Mouse (Mus musculus) embryonic facial prominence, embryonic 15.5 days (tissue): ENCODE results near the gene Iqcf4. TPM values are rescaled to one million over a fixed set of nuclear protein-coding genes. Genes with fewer than 3 reads are reported as not detected.
"Not testable (repeated sequence)": the region's sequence is repeated elsewhere in the genome, so short reads cannot be mapped to it uniquely, and the experiment has no call there.

Experiments
- ATAC-seq: fragments of 200-750 bp; cut with Nextera tagmentation; 2 replicates; pipeline ENCODE4 v1.8.0; 2017; ENCODE audit warnings: low read depth, moderate TSS enrichment; ENCODE audit not compliant: insufficient number of reproducible peaks, low FRiP score, low TSS enrichment
- H3K27ac ChIP-seq: fragments of 300-500 bp; sonication (generic); replicated peaks from 2 replicates; pipeline ENCODE4 v1.5.1; 2015; ENCODE audit warnings: mild to moderate bottlenecking, inconsistent platforms
- H3K27me3 ChIP-seq: fragments of 300-500 bp; sonication (generic); 2 replicates; pipeline ENCODE4 v1.6.1; 2015; ENCODE audit warnings: inconsistent platforms
- H3K36me3 ChIP-seq: fragments of 300-500 bp; sonication (generic); 2 replicates; pipeline ENCODE4 v1.6.1; 2015; ENCODE audit warnings: mild to moderate bottlenecking, inconsistent platforms
- H3K4me1 ChIP-seq: fragments of 300-500 bp; sonication (generic); 2 replicates; pipeline ENCODE4 v1.6.1; 2015; ENCODE audit warnings: inconsistent platforms
- H3K4me2 ChIP-seq: fragments of 300-500 bp; sonication (generic); replicated peaks from 2 replicates; pipeline ENCODE4 v1.6.1; 2015; ENCODE audit warnings: mild to moderate bottlenecking, inconsistent platforms
- H3K4me3 ChIP-seq: fragments of 300-500 bp; sonication (generic); replicated peaks from 2 replicates; pipeline ENCODE4 v1.5.1; 2015; ENCODE audit warnings: mild to moderate bottlenecking, inconsistent platforms
- H3K9ac ChIP-seq: fragments of 300-500 bp; sonication (generic); 2 replicates; pipeline ENCODE4 v1.6.1; 2015; ENCODE audit warnings: inconsistent platforms
- H3K9me3 ChIP-seq: fragments of 300-500 bp; sonication (generic); replicated peaks from 2 replicates; pipeline ENCODE4 v1.6.1; 2016; ENCODE audit warnings: inconsistent platforms
- WGBS: fragments of 180-500 bp; shearing (Covaris S2); methylation state at CpG from one replicate; pipeline ENCODE4 v1.1.7; 2015; 5-methylcytosine and 5-hydroxymethylcytosine counted together
- polyA plus RNA-seq: library from polyadenylated mRNA; unstranded; fragments of >200 nt; fragmentation: Nextera tagmentation; extraction: Ambion mirVana; gene quantifications from 2 replicates; pipeline ENCODE4 v1.2.1, GENCODE M21; 2015

The Iqcf4 gene
- polyA plus RNA-seq, result not detected in 2 replicates

GRCm38 (mm10) chr9:106570896-106571295, at the start of gene Iqcf4:
Iqcf4 (minus strand) TSS chr9:106570996.
- 83% methylated on average over 7 of the region's 7 CpGs for WGBS
- ATAC-seq, result no peak
- no peak within 1 kb of the TSS for H3K9ac ChIP-seq
- H3K27me3 ChIP-seq, result no peaks in the 10 kb centered on the region
- no peaks in the 10 kb centered on the region for H3K36me3 ChIP-seq
- no peaks in the 10 kb centered on the region for H3K4me1 ChIP-seq
- H3K27ac ChIP-seq, result no peak within 1 kb of the TSS
- H3K4me3 ChIP-seq, result no peak within 1 kb of the TSS
- no peak within 1 kb of the TSS for H3K4me2 ChIP-seq
- H3K9me3 ChIP-seq, result no peaks in the 10 kb centered on the region

GRCm38 (mm10) chr9:106617496-106617895, 46.7 kb upstream of the Iqcf4 start:
- H3K4me1 ChIP-seq, result no peaks in the 10 kb centered on the region
- no peak overlapping the region for H3K4me3 ChIP-seq
- ATAC-seq, result no peak
- no peaks in the 10 kb centered on the region for H3K27me3 ChIP-seq
- no peaks in the 10 kb centered on the region for H3K36me3 ChIP-seq
- no peaks in the 10 kb centered on the region for H3K9me3 ChIP-seq
- 86% methylated on average over 3 of the region's 3 CpGs for WGBS
- no peak overlapping the region for H3K9ac ChIP-seq
- H3K4me2 ChIP-seq, result no peak overlapping the region
- no peak overlapping the region for H3K27ac ChIP-seq

- WGBS, result 82% methylated on average over 9 of the region's 9 CpGs
- Histone ChIP-seq H3K27me3 (no peaks in the 10 kb centered on the region), H3K36me3 (no peaks in the 10 kb centered on the region), H3K27ac (no peak overlapping the region), H3K4me2 (no peak overlapping the region), H3K4me3 (no peak overlapping the region), H3K4me1 (no peaks in the 10 kb centered on the region), H3K9me3 (no peaks in the 10 kb centered on the region), H3K9ac (no peak overlapping the region)
- ATAC-seq, result no peak
These were observed 45.5 kb upstream of the Iqcf4 start for GRCm38 (mm10) chr9:106616306-106616705.

GRCm38 (mm10) chr9:106614616-106615015, 43.8 kb upstream of the Iqcf4 start:
- H3K9ac ChIP-seq, result no peak overlapping the region
- ATAC-seq, result no peak
- no peaks in the 10 kb centered on the region for H3K9me3 ChIP-seq
- H3K27me3 ChIP-seq, result no peaks in the 10 kb centered on the region
- H3K27ac ChIP-seq, result no peak overlapping the region
- H3K36me3 ChIP-seq, result no peaks in the 10 kb centered on the region
- 50% methylated on average over 3 of the region's 3 CpGs for WGBS
- no peaks in the 10 kb centered on the region for H3K4me1 ChIP-seq
- H3K4me2 ChIP-seq, result no peak overlapping the region
- no peak overlapping the region for H3K4me3 ChIP-seq

GRCm38 (mm10) chr9:106613951-106614350, 43.2 kb upstream of the Iqcf4 start:
- Histone ChIP-seq H3K27ac (no peak overlapping the region), H3K27me3 (no peaks in the 10 kb centered on the region), H3K36me3 (no peaks in the 10 kb centered on the region), H3K4me2 (no peak overlapping the region), H3K4me3 (no peak overlapping the region), H3K9ac (no peak overlapping the region), H3K9me3 (no peaks in the 10 kb centered on the region), H3K4me1 (no peaks in the 10 kb centered on the region)
- 65% methylated on average over 2 of the region's 2 CpGs for WGBS
- ATAC-seq, result no peak

GRCm38 (mm10) chr9:106610727-106611126, 39.9 kb upstream of the Iqcf4 start:
- no peaks in the 10 kb centered on the region for H3K36me3 ChIP-seq
- WGBS, result 70% methylated on average over 4 of the region's 4 CpGs
- H3K4me3 ChIP-seq, result no peak overlapping the region
- H3K27ac ChIP-seq, result no peak overlapping the region
- ATAC-seq, result no peak
- no peaks in the 10 kb centered on the region for H3K9me3 ChIP-seq
- no peak overlapping the region for H3K4me2 ChIP-seq
- H3K4me1 ChIP-seq, result no peaks in the 10 kb centered on the region
- no peak overlapping the region for H3K9ac ChIP-seq
- no peaks in the 10 kb centered on the region for H3K27me3 ChIP-seq

- no peak overlapping the region for H3K4me2 ChIP-seq
- H3K4me3 ChIP-seq, result no peak overlapping the region
- no peaks in the 10 kb centered on the region for H3K9me3 ChIP-seq
- H3K36me3 ChIP-seq, result no peaks in the 10 kb centered on the region
- no peak overlapping the region for H3K27ac ChIP-seq
- H3K27me3 ChIP-seq, result no peaks in the 10 kb centered on the region
- H3K9ac ChIP-seq, result no peak overlapping the region
- H3K4me1 ChIP-seq, result no peaks in the 10 kb centered on the region
- 26% methylated on average over 8 of the region's 8 CpGs for WGBS
- ATAC-seq, result no peak
These were observed 29.8 kb upstream of the Iqcf4 start for GRCm38 (mm10) chr9:106600546-106600945.

- no peak for ATAC-seq
These were observed 27.7 kb upstream of the Iqcf4 start for GRCm38 (mm10) chr9:106598466-106598865.

GRCm38 (mm10) chr9:106595836-106596235, 25.0 kb upstream of the Iqcf4 start:
- Histone ChIP-seq H3K36me3 (no peaks in the 10 kb centered on the region), H3K4me1 (no peaks in the 10 kb centered on the region), H3K9me3 (no peaks in the 10 kb centered on the region), H3K27me3 (no peaks in the 10 kb centered on the region), H3K9ac (no peak overlapping the region), H3K4me3 (no peak overlapping the region), H3K4me2 (no peak overlapping the region), H3K27ac (no peak overlapping the region)
- 48% methylated on average over 7 of the region's 7 CpGs for WGBS
- no peak for ATAC-seq

More at GRCm38 (mm10) chr9:106598466-106598865, 27.7 kb upstream of the Iqcf4 start:
- Histone ChIP-seq H3K9me3 (no peaks in the 10 kb centered on the region), H3K36me3 (no peaks in the 10 kb centered on the region), H3K27me3 (no peaks in the 10 kb centered on the region), H3K4me3 (no peak overlapping the region), H3K9ac (no peak overlapping the region), H3K4me1 (no peaks in the 10 kb centered on the region), H3K4me2 (no peak overlapping the region), H3K27ac (no peak overlapping the region)
- 37% methylated on average over 7 of the region's 7 CpGs for WGBS

GRCm38 (mm10) chr9:106595402-106595801, 24.6 kb upstream of the Iqcf4 start:
- 8% methylated on average over 4 of the region's 4 CpGs for WGBS
- H3K4me3 ChIP-seq, H3K9ac ChIP-seq, H3K27ac ChIP-seq, H3K36me3 ChIP-seq, ATAC-seq, H3K4me2 ChIP-seq, H3K27me3 ChIP-seq, H3K9me3 ChIP-seq, H3K4me1 ChIP-seq: not testable (repeated sequence)

- no peaks in the 10 kb centered on the region for H3K4me1 ChIP-seq
- no peak overlapping the region for H3K27ac ChIP-seq
- no peaks in the 10 kb centered on the region for H3K9me3 ChIP-seq
- ATAC-seq, result no peak
- WGBS, result 87% methylated on average over 5 of the region's 5 CpGs
- no peak overlapping the region for H3K4me2 ChIP-seq
- no peaks in the 10 kb centered on the region for H3K27me3 ChIP-seq
- no peak overlapping the region for H3K9ac ChIP-seq
- H3K4me3 ChIP-seq, result no peak overlapping the region
- H3K36me3 ChIP-seq, result no peaks in the 10 kb centered on the region
These were observed 21.4 kb upstream of the Iqcf4 start for GRCm38 (mm10) chr9:106592158-106592557.

GRCm38 (mm10) chr9:106582552-106582951, 11.8 kb upstream of the Iqcf4 start:
- H3K27me3 ChIP-seq, result no peaks in the 10 kb centered on the region
- H3K9me3 ChIP-seq, result no peaks in the 10 kb centered on the region
- no peaks in the 10 kb centered on the region for H3K4me1 ChIP-seq
- no peak overlapping the region for H3K27ac ChIP-seq
- 86% methylated on average over 1 of the region's 1 CpGs for WGBS
- no peak overlapping the region for H3K4me3 ChIP-seq
- ATAC-seq, result no peak
- no peak overlapping the region for H3K4me2 ChIP-seq
- H3K9ac ChIP-seq, result no peak overlapping the region
- H3K36me3 ChIP-seq, result no peaks in the 10 kb centered on the region
